Mouse (Mus musculus): Measurements from ENCODE around the gene Eif2s2. TPM values are rescaled to one million over a fixed set of nuclear protein-coding genes. Genes with fewer than 3 reads are reported as not detected.
A peak's percentile ranks its signal among the peaks of the same experiment; 100 is the strongest.

Gene Eif2s2
- total and polyA plus RNA-seq, 3 experiments, result 126 to 276 (median 269) TPM

DNA sequence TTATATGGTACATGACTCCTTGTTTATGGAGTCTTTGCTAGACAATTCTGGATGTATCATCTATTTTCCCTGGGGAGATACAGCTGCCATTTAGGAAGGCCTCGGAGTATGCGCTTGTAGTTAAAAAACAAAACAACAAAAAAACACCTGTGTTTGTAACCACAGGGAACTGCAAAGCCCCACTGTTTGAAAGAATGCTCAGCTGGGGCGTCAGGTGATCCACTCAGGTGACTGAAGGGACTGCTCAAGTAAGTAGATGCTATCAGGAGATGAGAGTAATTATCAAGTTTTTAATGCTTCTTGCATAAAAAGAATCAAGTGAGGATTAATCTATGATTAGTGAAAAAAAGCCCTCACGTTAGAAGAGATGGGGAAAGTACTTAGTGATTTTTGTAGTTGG, 813 bp upstream of the Eif2s2 start:
- peaks cover 6% of the 10 kb centered on the region for H3K27me3 ChIP-seq (replicated peaks)
- H3K27ac ChIP-seq (ENCODE audit: insufficient read depth, low read depth), result no peak overlapping the region
- no peak for DNase-seq (ENCODE audit: extremely low read depth)
- in situ Hi-C loops (cut with MboI; ENCODE audit: low pct_ligation_motif_present, low pct_unique_long_range_greater_than_20kb, low sequenced_read_pairs) (no loop called here), dilution Hi-C loops (cut with MboI; ENCODE audit: extremely low pct_ligation_motif_present, extremely low pct_unique_long_range_greater_than_20kb, low sequenced_read_pairs) (no loop called here)
- H3K4me2 ChIP-seq (ENCODE audit: insufficient read depth, low read depth, poor library complexity, severe bottlenecking), result peak overlapping the region; percentile 2; the same call in 1 of the 2 replicates
- peak overlapping the region; percentile 23; the same call in 1 of the 2 replicates for H3K9ac ChIP-seq (ENCODE audit: insufficient read depth, low read depth)
- TF ChIP-seq BHLHE40 (IDR thresholded peaks at IDR 0.05; ENCODE audit: low read depth, low read length) (peak; percentile 50), HCFC1 (IDR thresholded peaks at IDR 0.05; ENCODE audit: low read depth, low read length) (no peak)
- no peaks in the 10 kb centered on the region for H3K9me3 ChIP-seq (replicated peaks; ENCODE audit: low read length)
- H3K4me1 ChIP-seq (ENCODE audit: control insufficient read depth in 1 of 2, insufficient read depth in 2 of 2), result peaks cover 0 to 21% of the 10 kb centered on the region in 2 experiments; a peak in 2 of 4 replicates
- H3K4me3 ChIP-seq (replicated peaks in 1 of 3; ENCODE audit: low read depth in 2 of 3, low read length in 2 of 3, poor library complexity in 1 of 3), result no peak overlapping the region
- peaks cover 33% of the 10 kb centered on the region for H3K79me2 ChIP-seq (replicated peaks; ENCODE audit: control insufficient read depth, extremely low read depth, insufficient read depth, poor library complexity, severe bottlenecking)
- peaks cover 2 to 16% of the 10 kb centered on the region in 2 experiments for H3K36me3 ChIP-seq (replicated peaks in 1 of 2; ENCODE audit: control insufficient read depth in 1 of 2, insufficient read depth in 1 of 2, low read length in 1 of 2)

DNA sequence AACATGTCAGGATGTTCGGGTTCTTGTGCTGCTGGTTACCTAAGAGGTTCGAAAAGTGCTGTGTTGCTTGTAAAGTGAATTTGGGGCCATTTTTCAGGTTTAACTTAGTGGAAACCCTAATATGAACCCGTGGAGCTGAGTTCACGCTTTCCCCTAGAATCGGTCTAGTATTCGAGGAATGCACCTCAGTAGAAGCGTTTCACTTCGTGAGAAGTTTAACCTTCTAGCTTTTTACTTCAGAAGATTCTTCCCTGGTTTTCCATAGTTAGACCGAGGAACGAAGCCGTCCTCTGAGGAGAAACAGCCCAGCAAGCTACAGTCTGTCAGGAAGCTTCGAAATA, 280 bp upstream of the Eif2s2 start:
- H3K4me3 ChIP-seq (replicated peaks in 1 of 3; ENCODE audit: low read depth in 2 of 3, low read length in 2 of 3, poor library complexity in 1 of 3), result peak overlapping the region; percentile 44 to 64 (median 52)
- DNase-seq (ENCODE audit: extremely low read depth), result no peak
- H3K4me1 ChIP-seq (ENCODE audit: control insufficient read depth in 1 of 2, insufficient read depth in 2 of 2), result peaks cover 0 to 24% of the 10 kb centered on the region in 2 experiments; a peak in 2 of 4 replicates
- H3K36me3 ChIP-seq (replicated peaks in 1 of 2; ENCODE audit: control insufficient read depth in 1 of 2, insufficient read depth in 1 of 2, low read length in 1 of 2), result peaks cover 3 to 21% of the 10 kb centered on the region in 2 experiments
- in situ Hi-C loops (cut with MboI; ENCODE audit: low pct_ligation_motif_present, low pct_unique_long_range_greater_than_20kb, low sequenced_read_pairs) (no loop called here), dilution Hi-C loops (cut with MboI; ENCODE audit: extremely low pct_ligation_motif_present, extremely low pct_unique_long_range_greater_than_20kb, low sequenced_read_pairs) (no loop called here)
- peaks cover 39% of the 10 kb centered on the region for H3K79me2 ChIP-seq (replicated peaks; ENCODE audit: control insufficient read depth, extremely low read depth, insufficient read depth, poor library complexity, severe bottlenecking)
- TF ChIP-seq CHD1 (IDR thresholded peaks at IDR 0.05; ENCODE audit: low read depth, low read length) (no peak), SIN3A (IDR thresholded peaks at IDR 0.05; ENCODE audit: low read length) (no peak), USF2 (conservative IDR thresholded peaks at IDR 0.05; ENCODE audit: low read depth, low read length) (no peak), RAD21 (IDR thresholded peaks at IDR 0.05; ENCODE audit: low read depth, low read length) (no peak), CHD2 (IDR thresholded peaks at IDR 0.05; ENCODE audit: low read length) (no peak), NRF1 (IDR thresholded peaks at IDR 0.05; ENCODE audit: low read depth, low read length) (no peak), KAT2A (IDR thresholded peaks at IDR 0.05; ENCODE audit: insufficient replicate concordance, low read length) (no peak), MAZ (IDR thresholded peaks at IDR 0.05; ENCODE audit: low read depth, low read length) (no peak), E2F4 (IDR thresholded peaks at IDR 0.05; ENCODE audit: insufficient replicate concordance, low read depth, low read length) (no peak)
- H3K9me3 ChIP-seq (replicated peaks; ENCODE audit: low read length), result no peaks in the 10 kb centered on the region
- H3K27ac ChIP-seq (ENCODE audit: insufficient read depth, low read depth), result no peak overlapping the region
- H3K27me3 ChIP-seq (replicated peaks), result peaks cover 4% of the 10 kb centered on the region
- peak overlapping the region; percentile 23; the same call in 1 of the 2 replicates for H3K9ac ChIP-seq (ENCODE audit: insufficient read depth, low read depth)
- peak overlapping the region; percentile 80 for H3K4me2 ChIP-seq (ENCODE audit: insufficient read depth, low read depth, poor library complexity, severe bottlenecking)

DNA sequence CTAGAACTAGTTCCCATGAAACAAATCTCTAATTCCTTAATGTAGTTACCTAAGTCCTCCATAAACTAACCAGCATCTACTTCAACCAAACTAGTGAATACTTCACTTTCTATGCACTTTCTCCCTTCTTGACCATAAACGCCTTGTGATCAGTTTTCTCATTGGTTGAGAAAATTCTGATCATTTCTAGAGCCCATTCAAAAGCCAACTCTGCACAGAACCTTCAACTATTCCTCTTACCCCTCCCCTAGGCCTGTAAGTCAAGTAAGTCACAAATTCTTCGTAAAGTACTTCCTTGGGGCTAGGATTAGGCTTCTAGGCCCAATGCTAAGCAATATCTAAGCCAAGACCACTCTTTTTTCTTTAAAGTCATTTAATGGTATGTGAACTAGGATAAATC, 1.1 kb downstream of the Eif2s2 start:
- peak overlapping the region; percentile 97 for H3K9ac ChIP-seq (ENCODE audit: insufficient read depth, low read depth)
- no peak for DNase-seq (ENCODE audit: extremely low read depth)
- H3K27ac ChIP-seq (ENCODE audit: insufficient read depth, low read depth), result no peak overlapping the region
- in situ Hi-C loops (cut with MboI; ENCODE audit: low pct_ligation_motif_present, low pct_unique_long_range_greater_than_20kb, low sequenced_read_pairs) (no loop called here), dilution Hi-C loops (cut with MboI; ENCODE audit: extremely low pct_ligation_motif_present, extremely low pct_unique_long_range_greater_than_20kb, low sequenced_read_pairs) (no loop called here)
- H3K4me1 ChIP-seq (ENCODE audit: control insufficient read depth in 1 of 2, insufficient read depth in 2 of 2), result peaks cover 0 to 33% of the 10 kb centered on the region in 2 experiments; a peak in 2 of 4 replicates
- peaks cover 12 to 35% of the 10 kb centered on the region in 2 experiments for H3K36me3 ChIP-seq (replicated peaks in 1 of 2; ENCODE audit: control insufficient read depth in 1 of 2, insufficient read depth in 1 of 2, low read length in 1 of 2)
- TF ChIP-seq POLR2A (IDR thresholded peaks at IDR 0.05; ENCODE audit: low read depth, low read length), result no peak
- no peak for TF ChIP-seq MAZ (IDR thresholded peaks at IDR 0.05; ENCODE audit: low read depth, low read length)
- TF ChIP-seq IRF4 (IDR thresholded peaks at IDR 0.05; ENCODE audit: low read depth, low read length), result no peak
- TF ChIP-seq EP300 (IDR thresholded peaks at IDR 0.05; ENCODE audit: low read length), result no peak
- peaks cover 3% of the 10 kb centered on the region for H3K27me3 ChIP-seq (replicated peaks)
- peak overlapping the region; percentile 95; the same call in 1 of the 2 replicates for H3K4me2 ChIP-seq (ENCODE audit: insufficient read depth, low read depth, poor library complexity, severe bottlenecking)
- H3K4me3 ChIP-seq (replicated peaks in 1 of 3; ENCODE audit: low read depth in 2 of 3, low read length in 2 of 3, poor library complexity in 1 of 3), result peak overlapping the region; percentile 64 to 98 (median 94)
- no peaks in the 10 kb centered on the region for H3K9me3 ChIP-seq (replicated peaks; ENCODE audit: low read length)
- peaks cover 49% of the 10 kb centered on the region for H3K79me2 ChIP-seq (replicated peaks; ENCODE audit: control insufficient read depth, extremely low read depth, insufficient read depth, poor library complexity, severe bottlenecking)
